Mouse (Mus musculus) MEL (cell line): ENCODE measurements around the gene Zfp108.

ENCODE experiments used
- CTCF ChIP-seq, 3 experiments: IDR thresholded peaks in 2 of 3; conservative IDR thresholded peaks in 1 of 3; 2 replicates each; pipeline ENCODE4 v1.5.1; 2011 to 2012; ENCODE audit warnings: low read length in 3 of 3, low read depth in 2 of 3, mild to moderate bottlenecking in 2 of 3, improper control_type of control experiment in 1 of 3, inconsistent platforms in 1 of 3, mixed read lengths in 1 of 3, moderate library complexity in 1 of 3; ENCODE audit not compliant: control insufficient read depth in 1 of 3, insufficient read depth in 1 of 3, poor library complexity in 1 of 3, severe bottlenecking in 1 of 3
- EP300 ChIP-seq, 2 experiments: IDR thresholded peaks; 2 replicates each; pipeline ENCODE4 v1.6.1; 2011; ENCODE audit warnings: improper control_type of control experiment in 2 of 2, low read length in 2 of 2, low read depth in 1 of 2, mild to moderate bottlenecking in 1 of 2
- ETS1 ChIP-seq: IDR thresholded peaks from 2 replicates; pipeline ENCODE4 v1.6.1; 2012; ENCODE audit warnings: low read depth, mild to moderate bottlenecking, inconsistent platforms, low read length, improper control_type of control experiment, moderate library complexity
- GATA1 ChIP-seq: IDR thresholded peaks from 2 replicates; pipeline ENCODE4 v1.6.1; 2011; ENCODE audit warnings: low read depth, low read length, improper control_type of control experiment
- MXI1 ChIP-seq: IDR thresholded peaks from 2 replicates; pipeline ENCODE4 v1.6.1; 2011; ENCODE audit warnings: mild to moderate bottlenecking, low read depth, low read length, improper control_type of control experiment
- NRF1 ChIP-seq: IDR thresholded peaks from 2 replicates; pipeline ENCODE4 v1.6.1; 2014; ENCODE audit warnings: low read depth, mild to moderate bottlenecking, inconsistent platforms, low read length, improper control_type of control experiment, moderate library complexity; ENCODE audit not compliant: poor library complexity, insufficient read depth, severe bottlenecking
- POLR2A ChIP-seq, 2 experiments: IDR thresholded peaks; 2 replicates each; pipeline ENCODE4 v1.6.1; 2011 to 2012; ENCODE audit warnings: low read length in 2 of 2, mild to moderate bottlenecking in 2 of 2, control low read depth in 1 of 2, improper control_type of control experiment in 1 of 2, low read depth in 1 of 2, moderate library complexity in 1 of 2; ENCODE audit not compliant: control insufficient read depth in 1 of 2, insufficient read depth in 1 of 2, poor library complexity in 1 of 2
- POLR2AphosphoS2 ChIP-seq: IDR thresholded peaks from 2 replicates; pipeline ENCODE4 v1.6.1; 2011; ENCODE audit warnings: low read length, improper control_type of control experiment
- TBP ChIP-seq: IDR thresholded peaks from 2 replicates; pipeline ENCODE4 v1.8.0; 2011; ENCODE audit warnings: low read depth, low read length, improper control_type of control experiment
- UBTF ChIP-seq: IDR thresholded peaks from 2 replicates; pipeline ENCODE4 v1.6.1; 2012; ENCODE audit warnings: low read depth, mild to moderate bottlenecking, inconsistent platforms, low read length, improper control_type of control experiment, moderate library complexity, borderline replicate concordance; ENCODE audit not compliant: insufficient read depth
- USF1 ChIP-seq: IDR thresholded peaks from 2 replicates; pipeline ENCODE4 v1.6.1; 2014; ENCODE audit warnings: low read depth, mild to moderate bottlenecking, inconsistent platforms, low read length, improper control_type of control experiment, moderate library complexity
- ZC3H11A ChIP-seq: IDR thresholded peaks from 2 replicates; pipeline ENCODE4 v1.6.1; 2012; ENCODE audit warnings: low read depth, mild to moderate bottlenecking, inconsistent platforms, low read length, improper control_type of control experiment
- ZKSCAN1 ChIP-seq: IDR thresholded peaks from 2 replicates; pipeline ENCODE4 v1.6.1; 2012; ENCODE audit warnings: low read depth, mild to moderate bottlenecking, inconsistent platforms, low read length, improper control_type of control experiment, moderate library complexity

DNA sequence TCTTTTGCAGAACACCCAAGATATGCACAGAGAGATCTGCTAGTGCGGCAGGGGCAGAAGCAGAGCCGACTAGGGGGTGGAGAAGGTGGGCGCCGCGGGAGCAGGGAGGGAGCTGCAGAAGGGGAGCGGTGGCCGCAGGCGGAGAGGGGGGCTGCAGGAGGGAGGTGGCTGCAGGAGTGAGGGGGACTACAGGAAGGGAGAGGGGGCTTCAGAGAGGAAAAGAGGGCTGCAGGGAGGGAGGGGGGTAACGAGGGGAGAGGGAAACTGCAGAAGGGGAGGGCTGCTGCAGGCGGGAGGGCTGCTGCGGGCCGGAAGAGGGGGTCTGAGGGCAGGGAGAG is 44.0 kb downstream of the Zfp108 start:
- no peak for TF ChIP-seq POLR2AphosphoS2
- no peak for TF ChIP-seq EP300 (IDR thresholded peaks at IDR 0.05; ENCODE audit: low read depth in 1 of 2, low read length in 2 of 2)
- TF ChIP-seq CTCF (IDR thresholded peaks at IDR 0.05 in 2 of 3, conservative IDR thresholded peaks at IDR 0.05 in 1 of 3; ENCODE audit: control insufficient read depth in 1 of 3, insufficient read depth in 1 of 3, low read depth in 2 of 3, low read length in 3 of 3, poor library complexity in 1 of 3, severe bottlenecking in 1 of 3), result no peak
- no peak for TF ChIP-seq USF1
- TF ChIP-seq ZKSCAN1, result no peak
- TF ChIP-seq ZC3H11A, result no peak
- TF ChIP-seq UBTF, result no peak
- no peak for TF ChIP-seq GATA1
- no peak for TF ChIP-seq MXI1
- no peak for TF ChIP-seq POLR2A (IDR thresholded peaks at IDR 0.05; ENCODE audit: control insufficient read depth in 1 of 2, insufficient read depth in 1 of 2, low read depth in 1 of 2, low read length in 2 of 2, poor library complexity in 1 of 2)
- no peak for TF ChIP-seq ETS1
- no peak for TF ChIP-seq TBP
- no peak for TF ChIP-seq NRF1
